In genomic region chr4:47012476-47012875, GRCm38 (mm10) we compare ENCODE assay signal across 16 mouse cellular contexts. TPM values are rescaled to one million over a fixed set of nuclear protein-coding genes. Genes with fewer than 3 reads are reported as not detected.
DNase-seq lines count a peak whose midpoint lies in the region; ATAC-seq and TF ChIP-seq lines count a peak whose summit lies in the region.
"Had no signal": no experiment of that assay in that cellular context is flagged by ENCODE, and none has a peak within 500 bp of the region (broad histone marks: within the 10 kb centered on the region; RNA-seq: fewer than 3 reads in every experiment).

No protein-coding gene starts in this region.

- TF ChIP-seq CTCF in brain, embryonic 14.5 days (IDR thresholded peaks at IDR 0.05; ENCODE audit: borderline replicate concordance, extremely low read depth, insufficient read depth, insufficient read length), result no peak

- H3K4me1 ChIP-seq in embryonic facial prominence, embryonic 14.5 days (ENCODE audit: control insufficient read depth, insufficient read depth, low read length), result peaks cover 12% of the 10 kb centered on the region; the same call in 1 of the 2 replicates
- peaks cover 23% of the 10 kb centered on the region for H3K4me1 ChIP-seq in embryonic facial prominence, embryonic 10.5 days

- no peak for DNase-seq in embryonic facial prominence, embryonic 14.5 days (ENCODE audit: low spot score)
- DNase-seq in embryonic facial prominence, embryonic 10.5 days (ENCODE audit: low spot score), result no peak
- peak; percentile 31 to 45 for DNase-seq in kidney, postnatal 4 days
- DNase-seq in kidney, adult 11 months, result no peak
- peak; percentile 51 for DNase-seq in right cerebral cortex, postnatal 14 days
- no peak for DNase-seq in right cerebral cortex, adult 2 months (ENCODE audit: low spot score in 2 of 2)
- peak; percentile 51 for DNase-seq in brain, embryonic 14.5 days (ENCODE audit: low read depth)
- DNase-seq: heart, postnatal 36 days; kidney, adult 2 months; lung, postnatal 4 days; thymus, postnatal 36 days had no signal

- TF ChIP-seq POLR2A in brain, embryonic 14.5 days (IDR thresholded peaks at IDR 0.05; ENCODE audit: borderline replicate concordance, extremely low read depth, insufficient read depth, insufficient read length, poor library complexity, severe bottlenecking), result no peak

- no peaks in the 10 kb centered on the region for H3K9me3 ChIP-seq in embryonic facial prominence, embryonic 14.5 days (ENCODE audit: control insufficient read depth, low read length)
- H3K9me3 ChIP-seq in embryonic facial prominence, embryonic 10.5 days, result no peaks in the 10 kb centered on the region
- H3K9me3 ChIP-seq: embryonic facial prominence, embryonic 15.5 days; limb, embryonic 13.5 days; midbrain, embryonic 13.5 days had no signal

- H3K36me3 ChIP-seq in embryonic facial prominence, embryonic 14.5 days (ENCODE audit: control insufficient read depth, insufficient read depth, low read length), result peaks cover 14% of the 10 kb centered on the region; the same call in 1 of the 2 replicates
- H3K36me3 ChIP-seq in embryonic facial prominence, embryonic 10.5 days (replicated peaks), result peaks cover 15% of the 10 kb centered on the region; the same call in 1 of the 2 replicates

- no peak overlapping the region for H3K9ac ChIP-seq in embryonic facial prominence, embryonic 14.5 days (ENCODE audit: low read depth, low read length)
- H3K9ac ChIP-seq: embryonic facial prominence, embryonic 15.5 days; limb, embryonic 13.5 days; midbrain, embryonic 13.5 days had no signal

- peak; percentile 13; the same call in 1 of the 2 replicates for ATAC-seq in embryonic facial prominence, embryonic 14.5 days (ENCODE audit: low read depth)
- ATAC-seq: forebrain, embryonic 16.5 days; midbrain, embryonic 13.5 days had no signal

- H3K27me3 ChIP-seq in embryonic facial prominence, embryonic 14.5 days (replicated peaks; ENCODE audit: control insufficient read depth, insufficient read depth, low read length), result no peaks in the 10 kb centered on the region
- peaks cover 10% of the 10 kb centered on the region; the same call in 1 of the 2 replicates for H3K27me3 ChIP-seq in embryonic facial prominence, embryonic 10.5 days (replicated peaks; ENCODE audit: low read depth, poor library complexity, severe bottlenecking)
- H3K27me3 ChIP-seq: midbrain, embryonic 13.5 days had no signal

- H3K4me2 ChIP-seq in embryonic facial prominence, embryonic 14.5 days (ENCODE audit: low read depth, low read length), result no peak overlapping the region
- H3K4me2 ChIP-seq: embryonic facial prominence, embryonic 15.5 days; limb, embryonic 13.5 days; midbrain, embryonic 13.5 days had no signal

- no peak overlapping the region for H3K27ac ChIP-seq in embryonic facial prominence, embryonic 14.5 days (replicated peaks; ENCODE audit: low read depth, low read length)
- H3K27ac ChIP-seq in embryonic facial prominence, embryonic 10.5 days (replicated peaks), result no peak overlapping the region
- H3K27ac ChIP-seq: embryonic facial prominence, embryonic 15.5 days; limb, embryonic 13.5 days; midbrain, embryonic 13.5 days had no signal

- no peak overlapping the region for H3K4me3 ChIP-seq in embryonic facial prominence, embryonic 14.5 days (ENCODE audit: low read depth, low read length)
- no peak overlapping the region for H3K4me3 ChIP-seq in embryonic facial prominence, embryonic 10.5 days
- H3K4me3 ChIP-seq: embryonic facial prominence, embryonic 15.5 days; limb, embryonic 13.5 days; midbrain, embryonic 13.5 days had no signal

- WGBS in embryonic facial prominence, embryonic 14.5 days, result 58% methylated on average over 10 of the region's 10 CpGs
- 77% methylated on average over 10 of the region's 10 CpGs for WGBS in embryonic facial prominence, embryonic 10.5 days

RNA-seq across cellular contexts. Expression of gene Gabbr2, which starts 20.8 kb away (rescaled TPM):
- 0.64 and 0.78 TPM in 2 replicates for polyA plus RNA-seq in embryonic facial prominence, embryonic 14.5 days (2014; fragmentation: Nextera tagmentation; extraction: Ambion mirVana)
- polyA plus RNA-seq in embryonic facial prominence, embryonic 10.5 days (2016; fragmentation: Nextera tagmentation; extraction: Ambion mirVana), result 0.15 and 0.30 TPM in 2 replicates
- 10.2 and 25.0 TPM in 2 replicates for polyA plus RNA-seq in brain, embryonic 14.5 days (2012; rRNA removed)
- polyA plus RNA-seq: spleen, adult 2 months had no signal

RNA-seq across cellular contexts. Expression of gene Anks6, which starts 44.8 kb away (rescaled TPM):
- polyA plus RNA-seq in embryonic facial prominence, embryonic 14.5 days (2014; fragmentation: Nextera tagmentation; extraction: Ambion mirVana), result 5.9 and 6.3 TPM in 2 replicates
- polyA plus RNA-seq in embryonic facial prominence, embryonic 10.5 days (2016; fragmentation: Nextera tagmentation; extraction: Ambion mirVana), result 4.3 and 4.8 TPM in 2 replicates
- polyA plus RNA-seq in brain, embryonic 14.5 days (2012; rRNA removed), result 17.2 and 17.3 TPM in 2 replicates

Comparison
In these comparisons a context has a peak if more than half of its experiments do, and no peak if none do; other contexts are left out.
1. DNase-seq: peak in kidney, postnatal 4 days (2 of 2), right cerebral cortex, postnatal 14 days (single experiment) and brain, embryonic 14.5 days (single experiment); none in embryonic facial prominence, embryonic 14.5 days (single experiment), embryonic facial prominence, embryonic 10.5 days (single experiment), kidney, adult 11 months (single experiment) and right cerebral cortex, adult 2 months (0 of 2).